Mouse (Mus musculus) ES-Bruce4 (cell line): ENCODE measurements around the gene Dram1. TPM values are rescaled to one million over a fixed set of nuclear protein-coding genes. Genes with fewer than 3 reads are reported as not detected.

ENCODE experiments used
- H3K27ac ChIP-seq: 2 replicates; pipeline ENCODE4 v1.5.1; 2012; ENCODE audit warnings: low read length, inconsistent platforms; ENCODE audit not compliant: insufficient read depth
- H3K27me3 ChIP-seq: 2 replicates; pipeline ENCODE4 v1.6.1; 2012; ENCODE audit warnings: mild to moderate bottlenecking, low read length, inconsistent platforms; ENCODE audit not compliant: control insufficient read depth, poor library complexity, insufficient read depth, severe bottlenecking
- H3K36me3 ChIP-seq: 2 replicates; pipeline ENCODE4 v1.6.1; 2012; ENCODE audit warnings: inconsistent platforms, mild to moderate bottlenecking, low read length, moderate library complexity; ENCODE audit not compliant: control insufficient read depth, poor library complexity, insufficient read depth, severe bottlenecking
- H3K4me1 ChIP-seq: one replicate; pipeline ENCODE4 v1.8.1; 2011; ENCODE audit warnings: low read length; ENCODE audit not compliant: control insufficient read depth, insufficient read depth
- H3K4me3 ChIP-seq: 2 replicates; pipeline ENCODE4 v1.5.1; 2011; ENCODE audit warnings: low read depth, mild to moderate bottlenecking, low read length
- H3K9ac ChIP-seq: 2 replicates; pipeline ENCODE4 v1.6.1; 2012; ENCODE audit warnings: low read depth, mild to moderate bottlenecking, inconsistent platforms; ENCODE audit not compliant: poor library complexity, severe bottlenecking
- H3K9me3 ChIP-seq: replicated peaks from 2 replicates; pipeline ENCODE4 v1.6.1; 2012; ENCODE audit warnings: mild to moderate bottlenecking, low read length, inconsistent platforms; ENCODE audit not compliant: control insufficient read depth, poor library complexity, insufficient read depth, severe bottlenecking
- CTCF ChIP-seq: IDR thresholded peaks from one replicate; pipeline ENCODE4 v1.8.1; 2011; ENCODE audit warnings: low read depth, low read length
- EP300 ChIP-seq: IDR thresholded peaks from 2 replicates; pipeline ENCODE4 v1.6.1; 2011; ENCODE audit warnings: low read depth, low read length; ENCODE audit not compliant: insufficient read depth
- POLR2A ChIP-seq: IDR thresholded peaks from one replicate; pipeline ENCODE4 v1.8.1; 2011; ENCODE audit warnings: low read length; ENCODE audit not compliant: insufficient read depth
- polyA plus RNA-seq: library from polyadenylated mRNA; stranded (reverse); fragments of >200 nt; gene quantifications from 2 replicates; pipeline ENCODE4 v1.2.4, GENCODE M21; 2011; ENCODE audit warnings: low read depth; ENCODE audit not compliant: missing spikeins, insufficient read depth, insufficient read length

Gene Dram1
- polyA plus RNA-seq, 1 experiment: 0.57 TPM

- Histone ChIP-seq H3K27ac (no peak overlapping the region), H3K9me3 (no peaks in the 10 kb centered on the region), H3K4me3 (no peak overlapping the region), H3K27me3 (no peaks in the 10 kb centered on the region), H3K4me1 (no peaks in the 10 kb centered on the region), H3K36me3 (no peaks in the 10 kb centered on the region; the same call in 1 of the 2 replicates), H3K9ac (no peak overlapping the region)
- no peak for TF ChIP-seq POLR2A
- no peak for TF ChIP-seq CTCF
- TF ChIP-seq EP300: no peak
Measured at GRCm38 (mm10) chr10:88404220-88404619, 25.3 kb upstream of the Dram1 start.

DNA sequence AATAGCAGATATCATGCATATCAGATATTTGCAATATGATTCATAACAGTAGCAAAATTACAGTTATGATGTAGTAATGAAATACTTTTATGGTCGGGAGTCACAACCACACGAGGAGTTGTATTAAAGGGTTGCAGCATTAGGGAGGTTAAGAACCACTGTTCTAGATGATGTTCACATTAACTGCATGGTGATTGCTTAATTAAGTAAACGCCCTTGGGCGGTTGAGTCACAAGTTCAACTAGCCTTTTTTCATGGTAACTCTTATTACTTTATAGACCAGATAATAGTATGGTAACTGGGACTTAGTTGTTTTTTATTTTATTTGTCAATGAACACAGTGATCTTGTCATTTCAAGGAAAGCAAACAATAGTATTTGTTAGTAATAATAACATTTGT, 24.1 kb upstream of the Dram1 start:
- H3K9me3 ChIP-seq: no peaks in the 10 kb centered on the region

DNA sequence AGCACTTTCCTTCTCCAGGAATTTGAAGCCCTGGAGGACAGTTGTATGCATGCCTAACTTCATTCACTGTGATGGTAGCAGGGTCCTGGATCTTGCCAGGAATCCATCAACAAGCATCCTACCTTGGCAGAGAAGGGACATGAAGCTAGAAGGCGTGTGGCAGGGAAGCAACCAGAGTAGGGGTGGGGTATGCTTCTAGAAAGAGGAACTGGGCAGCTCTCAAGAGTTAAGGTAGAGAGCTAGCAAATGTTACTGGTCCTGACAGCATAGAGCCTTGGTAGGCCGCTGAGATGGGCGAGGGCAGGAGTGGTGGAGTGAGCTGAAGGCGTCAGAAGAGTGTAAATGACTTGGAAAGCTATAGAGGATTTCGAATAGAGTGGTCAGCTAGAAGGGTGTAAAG, 20.4 kb upstream of the Dram1 start:
- Histone ChIP-seq H3K4me3 (no peak overlapping the region), H3K27ac (no peak overlapping the region), H3K4me1 (no peaks in the 10 kb centered on the region), H3K36me3 (no peaks in the 10 kb centered on the region; the same call in 1 of the 2 replicates), H3K9ac (no peak overlapping the region), H3K9me3 (no peaks in the 10 kb centered on the region), H3K27me3 (no peaks in the 10 kb centered on the region)
- TF ChIP-seq CTCF (no peak), EP300 (no peak), POLR2A (no peak)

More for the DNA sequence above, 24.1 kb upstream of the Dram1 start:
- Histone ChIP-seq H3K4me3 (no peak overlapping the region), H3K36me3 (no peaks in the 10 kb centered on the region; the same call in 1 of the 2 replicates), H3K4me1 (no peaks in the 10 kb centered on the region), H3K9ac (no peak overlapping the region), H3K27ac (no peak overlapping the region), H3K27me3 (no peaks in the 10 kb centered on the region)
- TF ChIP-seq EP300: no peak
- no peak for TF ChIP-seq POLR2A
- TF ChIP-seq CTCF: no peak

DNA sequence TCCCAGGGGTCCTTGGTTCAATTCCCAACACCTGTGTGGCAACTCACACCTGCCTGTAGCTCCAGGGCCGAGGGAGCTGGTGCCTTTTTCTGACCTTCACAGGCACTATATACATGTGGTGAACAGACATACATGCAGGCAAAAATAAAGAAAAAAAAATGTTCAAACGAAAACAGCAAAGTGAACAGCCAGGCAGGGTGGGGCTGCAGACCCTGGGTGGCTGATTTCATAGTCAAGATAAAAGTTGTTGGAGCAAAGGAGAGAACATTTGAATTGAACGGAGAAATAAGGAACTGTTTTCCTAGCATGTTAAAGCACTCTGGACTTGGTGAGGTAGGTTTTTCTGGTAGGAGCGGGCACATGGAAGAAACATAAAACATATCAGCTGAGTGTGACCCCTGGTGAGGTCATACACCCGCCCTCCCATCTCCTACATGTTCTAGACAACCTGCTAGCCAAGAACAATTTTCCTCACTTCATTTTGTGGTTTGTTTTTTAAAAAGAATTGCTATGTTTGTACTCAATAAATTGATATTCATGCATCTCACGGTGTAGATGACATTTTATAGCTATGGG, 19.9 kb upstream of the Dram1 start:
- no peaks in the 10 kb centered on the region for H3K9me3 ChIP-seq
- H3K9ac ChIP-seq: no peak overlapping the region
- H3K4me3 ChIP-seq: no peak overlapping the region
- no peaks in the 10 kb centered on the region; the same call in 1 of the 2 replicates for H3K36me3 ChIP-seq
- H3K4me1 ChIP-seq: no peaks in the 10 kb centered on the region
- H3K27ac ChIP-seq: no peak overlapping the region
- TF ChIP-seq CTCF: no peak
- H3K27me3 ChIP-seq: no peaks in the 10 kb centered on the region

DNA sequence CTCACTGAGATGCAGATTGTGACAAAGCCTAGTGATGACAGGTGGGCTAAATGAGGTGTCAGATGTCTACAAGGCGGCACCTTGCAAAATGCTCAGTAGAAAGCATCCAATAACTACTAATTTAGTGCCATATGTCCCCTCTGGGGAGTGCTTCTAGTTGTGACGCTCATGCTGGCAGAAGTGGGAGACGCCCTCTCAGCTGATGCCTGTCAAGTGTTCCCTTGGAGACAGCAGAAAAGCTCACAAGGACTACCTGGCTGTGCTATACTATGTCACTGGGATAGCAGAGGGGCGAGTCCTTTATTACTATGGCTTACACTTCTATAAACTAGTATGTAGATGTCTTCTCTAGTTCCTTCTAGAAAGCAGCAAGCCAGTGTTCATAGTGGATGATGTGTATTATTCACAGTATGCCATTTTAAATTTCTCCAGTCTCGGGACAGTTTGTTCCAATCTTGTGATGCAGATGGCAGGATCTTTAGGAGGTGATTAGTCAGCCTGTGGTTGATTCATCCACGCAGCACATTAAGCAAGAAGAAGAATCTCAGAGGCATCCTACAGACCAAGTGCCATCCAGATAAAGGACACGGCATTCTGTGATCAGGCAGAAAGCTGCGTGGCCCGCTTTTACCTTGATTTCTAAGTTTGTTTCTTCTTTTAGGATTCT, 13.4 kb upstream of the Dram1 start:
- Histone ChIP-seq H3K36me3 (no peaks in the 10 kb centered on the region), H3K9ac (no peak overlapping the region), H3K9me3 (no peaks in the 10 kb centered on the region), H3K27ac (no peak overlapping the region), H3K4me3 (no peak overlapping the region), H3K27me3 (no peaks in the 10 kb centered on the region), H3K4me1 (no peaks in the 10 kb centered on the region)
- TF ChIP-seq EP300 (no peak), POLR2A (no peak), CTCF (no peak)

DNA sequence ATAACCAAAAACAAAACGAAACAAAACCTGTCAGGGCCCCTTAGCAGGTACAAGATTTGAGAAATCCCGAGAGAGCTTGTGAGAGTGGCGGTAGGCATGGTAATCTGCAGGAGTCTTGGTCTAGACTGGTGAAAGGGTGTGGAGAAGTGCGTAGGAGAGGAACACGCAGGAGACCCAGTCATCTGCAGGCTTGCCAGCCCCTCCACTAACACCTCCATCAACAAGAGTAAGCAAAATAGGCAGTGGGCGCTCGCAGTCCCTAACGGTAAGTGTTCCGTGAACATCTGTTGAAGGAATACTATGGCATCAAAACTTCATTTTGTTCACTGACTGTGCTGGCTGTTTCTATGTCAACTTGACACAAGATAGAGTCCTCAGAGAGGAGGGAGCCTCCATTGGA, 12.6 kb upstream of the Dram1 start:
- Histone ChIP-seq H3K4me3 (no peak overlapping the region), H3K9me3 (no peaks in the 10 kb centered on the region), H3K27ac (no peak overlapping the region), H3K27me3 (no peaks in the 10 kb centered on the region), H3K9ac (no peak overlapping the region), H3K36me3 (no peaks in the 10 kb centered on the region), H3K4me1 (no peaks in the 10 kb centered on the region)
- TF ChIP-seq EP300 (no peak), CTCF (no peak), POLR2A (no peak)
